Mouse (Mus musculus) gastrocnemius, postnatal 25 days (tissue): ENCODE data around the gene Trio. TPM values are rescaled to one million over a fixed set of nuclear protein-coding genes. Genes with fewer than 3 reads are reported as not detected.

Experiments used
- DNase-seq: peaks from one replicate; pipeline ENCODE4 v3.0.0; 2022
- total RNA-seq, 2 experiments: library from RNA; stranded (reverse); gene quantifications; 1 replicate in 1 of 2; 2 replicates in 1 of 2; pipeline ENCODE4 v1.2.3; 2021

The Trio gene
- total RNA-seq, 2 experiments from 2014 or later, result 31.0 to 36.4 TPM

DNA sequence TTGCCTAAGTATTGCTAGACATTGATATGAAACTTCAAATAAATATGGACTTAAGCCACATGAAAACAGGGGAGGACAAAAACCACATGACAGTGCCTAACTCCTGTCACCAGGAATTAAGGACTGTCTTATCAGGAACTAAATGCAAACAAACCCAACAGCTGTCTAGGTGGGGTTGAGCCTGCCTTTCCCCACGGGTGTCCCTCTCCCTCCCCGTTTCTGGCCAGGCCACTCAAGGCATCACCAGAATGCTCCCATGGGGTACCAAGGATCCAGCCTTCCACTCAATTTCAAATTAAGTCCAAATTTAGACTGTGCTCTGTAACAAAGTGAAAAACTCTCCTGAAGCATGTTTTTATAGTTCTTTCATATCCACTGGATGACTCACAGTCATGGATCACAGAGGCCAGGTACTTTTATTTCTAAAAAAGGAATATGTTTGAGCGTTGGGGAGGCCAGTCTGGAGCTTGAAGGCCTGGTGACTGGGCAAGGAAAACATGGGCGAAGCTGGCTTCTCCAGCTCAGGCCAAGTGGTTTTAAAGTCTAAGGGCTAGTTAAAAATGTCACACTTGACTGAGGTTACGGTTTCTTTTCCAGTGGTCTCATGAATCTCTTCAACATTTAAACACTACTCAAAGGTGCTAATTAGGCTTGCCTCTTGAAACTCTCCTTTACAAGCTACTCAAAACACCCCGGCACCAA is 33.6 kb downstream of the Trio start:
- DNase-seq, result no peak

DNA sequence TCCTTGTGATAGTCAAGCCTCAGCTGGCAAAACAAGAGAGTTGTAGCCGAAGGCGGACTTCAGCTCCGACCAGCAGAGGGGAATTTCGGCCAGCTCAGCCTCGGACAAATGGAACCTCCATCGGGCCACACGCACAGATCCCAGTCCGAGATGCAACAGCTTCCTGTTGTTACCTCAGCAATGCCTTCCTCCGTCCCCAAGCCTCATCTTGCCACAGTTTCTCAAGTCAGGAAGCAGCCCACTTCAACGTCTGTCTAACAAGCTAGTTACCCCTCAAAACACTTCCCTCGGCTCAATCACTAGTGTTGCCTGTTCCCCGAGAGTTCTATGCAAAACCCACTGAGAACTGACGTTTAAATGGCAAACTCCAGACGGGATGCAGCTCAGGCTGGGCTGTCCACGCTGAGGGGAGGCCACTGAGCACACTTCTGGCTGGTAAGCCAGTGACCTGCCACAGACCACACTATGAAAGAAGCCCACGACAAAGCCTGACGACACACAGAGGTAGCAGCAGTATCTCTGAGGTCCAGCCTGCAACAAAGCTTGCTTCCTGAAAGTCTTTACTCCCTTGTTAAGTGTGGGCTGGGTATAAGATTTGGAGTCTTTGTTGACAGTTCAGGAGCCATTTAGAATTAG is 34.5 kb downstream of the Trio start:
- no peak for DNase-seq

DNA sequence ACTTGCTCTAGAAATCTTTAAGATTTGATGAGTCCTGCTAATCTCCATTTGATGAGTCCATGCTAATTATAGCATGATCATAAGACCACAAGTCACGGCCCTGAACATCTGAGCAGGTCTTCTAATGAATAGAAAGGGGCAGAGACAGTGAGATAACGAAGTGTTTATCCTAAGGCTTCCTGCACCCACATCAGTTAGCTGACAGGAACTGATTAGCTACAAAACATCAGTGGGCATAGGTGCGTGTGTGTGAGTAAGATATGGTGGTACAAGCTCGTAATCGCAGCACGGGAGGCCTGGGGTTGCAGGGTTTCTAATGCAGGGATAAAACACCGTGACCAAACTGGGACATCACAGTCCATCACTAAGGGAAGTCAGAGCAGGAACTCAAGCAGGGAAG is 37.7 kb downstream of the Trio start:
- DNase-seq, result no peak

DNA sequence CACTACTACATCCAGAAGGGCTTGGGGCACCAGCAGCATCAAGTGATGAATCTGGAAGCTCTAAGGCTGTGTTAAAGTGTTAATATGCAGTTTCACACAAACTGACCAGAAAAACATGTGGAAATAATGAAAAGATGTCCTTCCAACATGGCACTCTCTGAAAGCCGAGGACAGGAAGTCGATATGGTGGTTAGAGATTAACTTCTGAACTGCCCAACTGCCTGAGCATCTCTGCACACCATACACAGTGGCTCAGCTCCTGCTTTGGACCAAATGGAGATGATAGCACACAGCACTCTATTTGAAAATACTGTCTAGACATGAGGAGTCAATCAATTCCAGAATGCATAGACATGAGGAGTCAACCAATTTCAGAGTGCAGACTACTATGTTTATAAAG is 40.8 kb downstream of the Trio start:
- no peak for DNase-seq

DNA sequence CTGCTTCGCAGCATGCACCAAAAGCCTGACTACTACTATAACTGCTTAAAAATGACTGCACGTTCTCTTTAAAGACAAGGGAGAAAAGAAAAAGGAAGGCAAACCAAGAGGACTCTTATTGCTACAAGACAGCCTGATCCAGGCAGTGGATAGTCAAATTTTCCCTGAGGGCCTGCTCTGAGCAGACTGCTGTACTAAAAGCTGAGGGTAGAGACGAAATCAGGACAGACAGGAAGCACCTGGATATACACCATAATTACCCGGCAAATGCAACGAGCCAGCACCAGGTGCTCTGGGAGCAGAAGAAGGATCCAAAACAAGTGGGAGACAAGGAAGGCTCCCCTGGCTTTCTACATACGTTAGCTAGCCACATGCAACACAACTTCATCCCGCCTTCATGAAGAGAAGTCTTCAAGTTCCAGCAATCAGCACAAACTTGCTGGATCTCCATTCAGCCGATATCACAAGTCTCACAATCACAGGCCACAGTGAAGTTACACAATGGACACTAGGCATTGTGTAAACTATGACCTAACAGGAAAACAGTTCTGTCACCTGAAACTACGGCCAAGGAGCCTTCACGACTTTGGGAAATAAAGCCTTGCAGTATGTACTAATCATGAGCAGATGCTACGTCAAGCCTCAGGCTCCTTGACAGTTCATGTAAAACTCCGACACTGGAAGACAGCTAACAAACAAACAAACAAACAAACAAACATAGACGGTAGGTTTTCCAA is 43.7 kb downstream of the Trio start:
- DNase-seq, result no peak

DNA sequence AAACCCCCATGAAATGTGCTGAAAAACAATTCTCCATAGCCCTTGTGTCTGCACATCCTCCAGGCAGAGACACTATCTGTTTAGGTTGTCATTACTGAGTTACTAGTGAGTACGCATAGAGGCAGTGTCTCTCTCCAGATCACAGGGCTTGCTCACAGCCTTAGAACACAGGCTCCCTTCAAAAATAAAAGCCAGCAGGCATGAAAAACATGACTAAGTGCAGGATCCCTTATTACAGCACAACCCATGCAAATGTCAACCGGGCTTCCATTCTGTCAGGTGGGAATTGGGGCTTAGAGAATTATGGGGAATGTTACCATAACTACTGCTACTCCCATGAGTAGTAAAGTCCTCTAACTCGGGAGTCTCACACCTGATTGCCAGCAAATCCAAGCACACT is 44.4 kb downstream of the Trio start:
- DNase-seq, result no peak

DNA sequence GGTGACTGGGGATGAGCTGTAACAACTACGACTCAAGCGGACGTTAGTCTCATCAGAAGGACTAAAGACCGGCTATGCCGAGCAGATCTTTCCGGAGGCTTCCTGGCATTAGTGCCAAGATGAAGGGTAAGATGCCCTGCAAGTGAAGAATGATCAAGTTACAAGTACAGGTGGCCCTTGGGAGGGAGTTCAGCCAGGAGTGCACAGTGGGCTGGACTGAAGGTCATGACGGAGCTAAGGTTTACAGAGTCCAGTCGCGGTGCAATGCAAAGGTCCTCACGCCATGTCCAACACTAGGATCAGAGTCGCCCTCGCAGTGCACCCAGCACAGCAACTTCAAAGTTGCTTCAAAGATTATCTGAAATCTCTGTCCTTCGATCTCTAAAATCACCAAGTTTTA is 45.2 kb downstream of the Trio start:
- DNase-seq, result peak; percentile 40

DNA sequence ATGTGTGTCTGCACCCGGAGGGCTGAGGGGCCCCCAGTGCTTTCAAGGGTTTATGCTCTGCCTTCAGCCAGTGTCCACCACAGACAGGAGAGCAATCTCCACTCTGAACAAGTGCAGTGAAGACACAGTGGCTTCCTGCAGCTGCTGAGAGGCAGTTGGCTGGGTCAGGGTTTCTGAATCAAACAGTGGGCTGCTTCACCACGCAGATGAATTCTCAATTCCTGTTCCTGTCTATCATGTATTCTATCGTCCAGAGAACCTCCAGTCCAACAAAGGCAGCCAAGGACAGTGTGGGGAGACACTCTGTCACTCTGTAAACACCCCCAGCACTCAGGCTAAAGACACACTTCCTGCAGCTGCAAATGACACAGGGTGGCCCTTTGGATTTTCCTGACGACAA is 48.7 kb downstream of the Trio start:
- no peak for DNase-seq

DNA sequence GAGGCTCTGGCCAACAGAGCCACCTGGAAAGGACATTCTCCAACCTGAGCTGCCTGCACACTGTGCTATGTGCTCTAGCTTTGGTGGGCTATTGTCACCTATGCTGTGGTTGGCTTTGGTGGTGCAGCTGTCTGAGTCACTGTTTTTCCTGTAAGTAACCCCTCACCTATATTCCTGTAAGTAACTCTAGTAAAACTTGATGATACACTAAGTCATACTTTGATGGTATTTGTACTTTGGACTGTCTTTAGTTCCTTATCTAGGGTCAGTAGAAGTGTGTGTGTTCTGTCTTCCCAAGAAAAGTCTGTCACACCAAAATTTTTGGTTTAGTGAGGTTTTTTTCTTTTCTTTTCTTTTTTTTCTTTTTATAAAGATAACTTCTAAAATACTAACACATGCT is 49.3 kb downstream of the Trio start:
- DNase-seq, result no peak

DNA sequence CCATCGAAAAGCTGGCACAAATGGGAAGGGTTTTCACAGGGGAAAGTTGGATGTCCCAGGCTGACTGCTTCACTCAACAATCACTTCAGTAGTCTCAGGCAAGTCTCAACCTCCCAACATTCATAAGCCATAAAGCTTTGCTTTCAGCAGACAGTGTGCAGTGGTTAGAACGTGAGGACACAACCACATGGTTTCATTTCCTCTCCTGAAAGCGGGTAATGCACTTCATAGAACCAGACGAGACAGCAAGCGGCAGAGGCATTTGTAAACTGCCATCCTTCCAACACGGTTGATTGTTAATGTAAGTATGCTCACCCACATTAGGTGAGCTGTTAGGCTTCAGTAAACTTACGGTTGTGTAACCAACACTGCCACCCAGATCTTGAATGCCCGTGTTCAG is 51.0 kb downstream of the Trio start:
- no peak for DNase-seq

DNA sequence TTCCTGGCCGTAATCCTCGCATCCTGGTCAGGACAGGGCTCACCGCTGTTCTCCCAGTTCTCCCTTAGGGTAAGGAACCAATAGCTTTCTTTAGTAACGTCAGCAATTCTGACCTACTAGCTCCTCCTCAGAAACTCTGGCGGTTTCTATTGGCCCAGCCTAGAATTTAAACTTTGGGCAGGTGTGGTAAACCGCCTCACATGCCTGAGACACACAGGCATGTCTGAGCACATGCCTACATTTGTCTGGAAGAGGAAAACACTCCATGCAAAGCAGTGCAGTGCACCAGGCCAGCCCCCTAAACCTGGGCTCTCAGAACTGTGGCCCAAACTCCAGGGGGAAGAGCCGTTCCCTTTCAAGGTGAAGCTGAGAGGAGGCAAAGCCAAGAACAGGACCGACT is 57.5 kb downstream of the Trio start:
- no peak for DNase-seq

DNA sequence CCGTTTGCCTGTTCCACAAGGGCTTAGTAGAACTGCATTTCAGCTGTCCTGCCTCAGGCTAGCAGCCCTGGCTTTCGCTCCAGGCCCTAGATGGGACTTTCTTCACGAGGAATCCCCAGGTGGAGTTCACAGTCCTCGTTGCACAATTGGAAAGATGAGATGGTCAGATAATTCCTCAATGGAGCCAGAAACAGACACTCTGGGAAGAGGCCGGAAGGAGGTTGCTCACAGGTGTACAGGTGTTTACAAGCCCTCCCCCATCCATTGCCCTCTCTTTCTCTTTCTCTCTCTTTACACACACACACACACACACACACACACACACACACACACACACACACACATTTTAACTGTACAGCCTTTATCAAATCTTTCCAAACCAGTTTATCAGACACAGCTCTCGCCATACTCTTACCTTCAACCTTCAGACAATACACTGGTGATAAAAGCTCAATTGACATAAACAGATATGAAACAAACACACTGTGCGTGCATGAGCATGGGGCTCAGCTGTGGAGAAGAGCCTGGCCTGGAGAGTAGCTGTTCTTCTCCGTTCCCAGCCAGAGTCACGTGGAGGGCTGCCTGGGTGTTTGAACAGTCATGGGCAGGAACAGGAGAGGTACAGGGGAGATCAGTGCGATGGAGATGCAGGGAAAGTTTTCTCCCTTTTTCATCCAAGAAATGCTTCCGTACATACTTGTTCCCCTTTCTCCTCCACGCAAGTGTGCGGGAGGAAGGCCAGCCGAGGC is 58.3 kb downstream of the Trio start:
- DNase-seq, result no peak

DNA sequence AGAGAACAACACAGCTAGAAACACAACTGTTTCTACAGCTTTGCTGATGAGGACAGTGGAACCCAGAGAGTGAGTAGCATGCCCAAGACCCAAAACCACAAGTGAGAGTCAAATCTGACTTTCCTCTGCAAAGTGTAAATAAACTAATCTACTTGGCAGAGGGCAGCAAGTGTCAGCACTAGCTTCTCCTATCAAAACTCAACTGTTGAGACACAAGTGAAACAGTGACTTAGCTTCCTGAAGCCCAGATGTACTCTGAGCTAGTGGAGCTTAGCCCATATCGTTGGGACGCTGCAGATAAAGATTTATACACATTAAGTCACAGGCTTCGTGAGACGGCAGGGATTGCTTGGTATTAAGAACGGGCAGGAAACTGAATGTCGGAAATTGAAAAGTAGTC is 60.8 kb downstream of the Trio start:
- DNase-seq, result no peak

DNA sequence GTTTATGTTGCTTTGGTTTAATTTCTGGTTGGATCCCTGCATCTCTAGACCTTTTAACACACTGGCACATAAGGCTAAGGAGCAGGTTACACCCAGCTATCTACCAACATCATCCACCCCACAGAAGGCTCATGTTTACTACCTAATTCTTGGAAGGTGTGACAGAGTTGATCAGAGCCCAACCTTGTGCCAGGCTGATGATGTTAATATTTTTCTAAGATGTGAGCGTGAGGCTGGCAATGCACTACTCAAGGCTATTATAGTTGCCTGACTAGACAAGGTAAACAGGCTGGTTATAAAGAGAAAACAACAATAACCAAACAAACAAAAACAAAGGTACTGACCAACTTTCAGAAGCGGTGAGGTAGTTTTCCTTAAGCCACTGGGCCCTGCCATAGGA is 62.1 kb downstream of the Trio start:
- no peak for DNase-seq

DNA sequence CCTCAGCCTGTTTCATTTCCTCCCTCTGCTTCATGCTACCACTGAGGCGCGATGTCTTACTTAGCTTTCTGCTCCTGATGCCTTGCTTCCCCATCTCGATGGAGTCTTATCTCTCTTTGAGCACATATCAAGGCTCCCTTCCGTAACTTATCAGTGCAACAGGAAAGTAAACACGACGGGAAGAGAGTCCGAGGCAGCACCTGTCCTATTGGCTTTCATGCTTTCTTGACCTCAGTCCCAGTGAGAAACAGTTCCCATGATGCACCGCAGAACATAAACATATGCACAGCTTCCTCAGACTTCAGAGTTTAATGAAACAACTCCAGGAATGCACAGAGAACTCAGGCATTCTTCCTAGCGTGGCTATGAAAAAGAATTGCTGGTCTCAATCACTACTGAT is 65.0 kb downstream of the Trio start:
- DNase-seq, result no peak

DNA sequence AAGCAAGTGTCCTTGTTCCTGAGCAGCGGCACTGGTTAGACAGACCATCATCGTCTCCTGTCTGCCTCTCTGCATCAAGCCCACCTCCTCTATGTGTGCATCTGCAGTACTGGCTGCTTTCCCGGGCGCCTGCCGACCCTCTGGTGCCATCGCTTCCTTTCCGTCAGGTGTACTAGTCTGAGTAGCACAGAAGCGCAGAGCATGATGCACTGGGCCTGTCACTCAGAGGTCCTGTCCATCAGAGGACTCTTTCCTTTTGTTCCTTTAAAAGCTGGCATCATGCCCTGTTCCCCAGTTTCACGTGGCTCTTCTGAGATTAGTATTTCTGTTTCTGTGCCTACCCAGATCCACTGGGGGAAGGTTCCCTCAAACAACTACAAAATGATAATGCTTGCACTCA is 67.8 kb downstream of the Trio start:
- DNase-seq, result no peak

DNA sequence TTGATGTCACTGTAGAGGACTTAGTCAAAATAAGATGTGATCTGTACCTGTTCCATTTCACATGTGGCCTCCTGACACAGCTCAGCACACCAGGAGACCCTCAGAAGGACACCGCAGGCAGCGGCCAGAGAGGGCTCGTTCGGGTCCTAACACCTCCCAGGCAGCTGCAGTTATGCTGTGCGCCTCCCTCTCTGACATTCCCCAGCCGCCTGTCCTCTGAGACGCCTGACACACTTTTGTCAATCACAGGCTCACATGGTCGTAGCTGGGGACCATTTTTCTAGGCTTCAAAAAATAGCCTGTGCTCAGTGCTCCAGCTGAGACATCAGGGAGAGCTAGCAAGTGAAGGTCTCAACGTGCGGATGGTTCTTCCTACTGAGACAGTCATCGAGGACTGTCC is 70.0 kb downstream of the Trio start:
- DNase-seq, result no peak

DNA sequence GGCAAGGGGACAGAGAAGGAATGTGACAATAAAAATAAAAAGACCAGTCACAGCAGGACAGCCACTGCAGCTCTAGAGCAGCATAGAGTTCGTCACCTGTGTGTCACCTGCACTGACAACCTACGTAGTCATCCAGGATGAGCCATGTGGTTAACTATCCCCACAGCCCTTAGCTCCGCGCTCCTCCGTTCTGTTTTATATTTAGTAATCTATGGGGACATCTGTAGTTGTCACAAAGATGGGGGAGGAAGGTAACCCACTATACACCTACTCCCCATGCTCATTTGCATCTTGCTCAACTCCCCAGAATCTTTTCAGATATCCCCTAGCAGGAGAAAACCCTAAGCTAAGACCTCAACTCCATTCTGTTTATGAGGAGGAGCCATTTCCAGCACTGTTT is 71.3 kb downstream of the Trio start:
- no peak for DNase-seq

DNA sequence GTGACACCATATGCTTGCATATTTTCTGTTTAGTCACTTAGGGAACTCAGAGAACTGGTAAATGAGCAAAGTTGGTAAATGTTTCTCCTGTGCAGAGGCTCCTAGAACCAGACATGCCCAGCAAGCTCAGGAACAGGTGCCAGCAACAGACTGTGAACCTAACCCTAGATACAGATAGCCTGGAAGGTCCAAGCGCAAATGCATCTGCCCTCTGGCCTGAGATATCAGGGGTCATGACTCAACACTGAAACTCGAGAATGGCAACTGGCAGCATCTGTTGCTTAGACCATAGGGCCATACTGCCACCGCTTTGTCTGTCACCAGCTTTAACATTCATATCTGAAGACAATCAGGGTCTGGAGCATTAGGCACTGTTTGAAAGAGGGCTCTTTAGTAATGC is 72.1 kb downstream of the Trio start:
- no peak for DNase-seq

DNA sequence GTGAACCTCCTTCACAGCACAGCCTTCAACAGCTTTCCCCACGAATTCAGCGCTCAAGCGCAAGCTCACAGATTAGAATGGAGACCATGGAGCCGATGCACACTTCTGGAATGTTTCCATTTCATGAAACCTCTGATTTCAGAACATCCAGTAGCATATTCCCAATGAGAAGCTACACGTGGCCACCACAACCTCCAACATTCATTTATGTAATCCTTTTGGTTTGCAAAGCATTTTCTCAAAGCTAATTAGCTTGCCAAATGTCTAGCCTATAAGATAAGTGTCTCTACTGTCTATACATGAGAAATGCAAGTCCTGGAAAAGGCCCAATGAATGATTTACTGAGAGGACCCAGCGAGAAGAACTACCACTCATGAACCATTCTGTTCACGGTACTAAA is 74.5 kb downstream of the Trio start:
- DNase-seq, result no peak

DNA sequence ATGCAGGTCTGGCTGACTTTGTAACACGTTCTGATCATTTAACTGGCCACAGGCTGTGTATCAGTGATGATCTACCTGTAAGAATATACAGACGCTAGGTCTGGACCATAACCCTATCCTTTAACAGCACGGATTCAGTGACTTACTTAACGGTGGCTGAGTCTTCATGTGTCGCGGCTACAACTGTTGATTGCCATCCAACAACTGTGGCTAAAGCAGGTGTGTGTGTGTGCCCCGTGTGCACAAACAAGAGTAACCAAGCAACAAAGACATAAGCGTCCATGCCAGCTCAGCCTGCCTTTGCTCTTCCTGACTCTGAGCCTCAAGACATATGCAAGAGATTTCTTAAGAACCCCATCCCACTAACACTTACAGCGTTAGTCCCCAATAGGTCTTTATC is 76.5 kb downstream of the Trio start:
- no peak for DNase-seq

DNA sequence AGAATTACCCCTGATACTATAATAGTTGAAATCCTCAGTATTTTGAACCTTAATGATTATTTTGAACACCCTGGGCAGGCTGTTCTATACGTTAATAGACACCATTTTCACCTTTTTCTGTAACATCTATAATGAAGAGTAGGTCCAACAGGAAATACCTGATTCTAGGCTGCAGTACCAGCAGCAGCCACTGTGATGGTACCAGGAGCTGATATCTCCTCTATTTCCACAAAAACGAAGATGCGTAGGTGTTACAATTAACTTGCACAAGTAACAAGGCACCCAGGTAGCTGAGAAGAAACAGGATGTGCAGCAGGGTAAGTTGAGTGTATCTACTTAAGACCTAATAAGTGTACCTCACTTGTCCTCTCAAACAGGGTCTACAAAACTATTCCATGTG is 77.8 kb downstream of the Trio start:
- DNase-seq, result no peak

DNA sequence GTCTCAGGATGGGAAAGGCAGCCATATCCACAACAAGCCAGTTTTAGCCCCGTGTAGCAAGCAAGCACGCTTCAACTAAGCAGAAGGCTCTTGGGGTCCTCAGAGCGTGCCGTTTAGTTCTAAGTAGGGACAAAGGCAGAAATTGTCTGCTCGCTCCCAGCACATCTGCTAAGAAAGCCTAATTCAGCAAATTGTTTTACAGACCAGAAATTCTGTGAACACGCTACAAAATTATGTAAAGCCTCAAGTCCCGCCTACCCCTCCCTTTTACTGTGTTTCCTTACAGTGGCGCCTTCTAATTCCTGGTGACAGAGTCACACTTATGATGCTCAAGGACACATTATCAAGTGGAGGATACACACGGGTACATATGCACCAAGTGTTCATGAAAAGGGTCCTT is 80.1 kb downstream of the Trio start:
- DNase-seq, result no peak
